Mouse (Mus musculus): ENCODE data around the gene Itsn1. TPM values are rescaled to one million over a fixed set of nuclear protein-coding genes. Genes with fewer than 3 reads are reported as not detected.

Itsn1 gene
- polyA plus RNA-seq, 1 experiment from 2014 or later = 60.2 TPM

- Histone ChIP-seq H3K9ac (no peak overlapping the region), H3K4me3 (no peak overlapping the region), H3K36me3 (no peaks in the 10 kb centered on the region), H3K27ac (replicated peaks) (0 out of 2 replicates have a peak overlapping the region, but pooled peaks have one; percentile 1), H3K9me3 (no peaks in the 10 kb centered on the region), H3K4me2 (no peak overlapping the region), H3K27me3 (no peaks in the 10 kb centered on the region), H3K4me1 (replicated peaks) (peaks cover 42% of the 10 kb centered on the region)
- no peak for ATAC-seq (ENCODE audit: low FRiP score, low read depth)
- WGBS = 66% methylated on average over 9 of the region's 9 CpGs
These were observed 32.1 kb downstream of the Itsn1 start for GRCm38 (mm10) chr16:91761202-91761601.

- H3K36me3 ChIP-seq = no peaks in the 10 kb centered on the region
- no peaks in the 10 kb centered on the region for H3K27me3 ChIP-seq
- 83% methylated on average over 3 of the region's 3 CpGs for WGBS
- no peaks in the 10 kb centered on the region for H3K9me3 ChIP-seq
- no peak overlapping the region for H3K9ac ChIP-seq
- ATAC-seq (ENCODE audit: low FRiP score, low read depth) = no peak
- no peak overlapping the region for H3K27ac ChIP-seq (replicated peaks)
- peaks cover 47% of the 10 kb centered on the region for H3K4me1 ChIP-seq (replicated peaks)
- no peak overlapping the region for H3K4me3 ChIP-seq
- no peak overlapping the region for H3K4me2 ChIP-seq
These were observed 32.7 kb downstream of the Itsn1 start for GRCm38 (mm10) chr16:91761761-91762160.

GRCm38 (mm10) chr16:91762476-91762875, 33.4 kb downstream of the Itsn1 start:
- Histone ChIP-seq H3K9me3 (no peaks in the 10 kb centered on the region), H3K27me3 (no peaks in the 10 kb centered on the region), H3K4me2 (no peak overlapping the region), H3K4me1 (replicated peaks) (peaks cover 54% of the 10 kb centered on the region), H3K9ac (no peak overlapping the region), H3K36me3 (no peaks in the 10 kb centered on the region), H3K4me3 (no peak overlapping the region), H3K27ac (replicated peaks) (no peak overlapping the region)
- ATAC-seq (ENCODE audit: low FRiP score, low read depth) = no peak
- WGBS = 63% methylated on average over 7 of the region's 7 CpGs

- no peaks in the 10 kb centered on the region for H3K9me3 ChIP-seq
- WGBS = 50% methylated on average over 6 of the region's 6 CpGs
- H3K9ac ChIP-seq = no peak overlapping the region
- H3K27me3 ChIP-seq = no peaks in the 10 kb centered on the region
- H3K36me3 ChIP-seq = no peaks in the 10 kb centered on the region
- ATAC-seq (ENCODE audit: low FRiP score, low read depth) = no peak
- H3K4me1 ChIP-seq (replicated peaks) = peaks cover 57% of the 10 kb centered on the region
- H3K4me2 ChIP-seq = no peak overlapping the region
- no peak overlapping the region for H3K27ac ChIP-seq (replicated peaks)
- H3K4me3 ChIP-seq = no peak overlapping the region
These were observed 34.9 kb downstream of the Itsn1 start for GRCm38 (mm10) chr16:91763975-91764374.

GRCm38 (mm10) chr16:91764414-91764813, 35.3 kb downstream of the Itsn1 start:
- no peaks in the 10 kb centered on the region for H3K36me3 ChIP-seq
- H3K4me1 ChIP-seq (replicated peaks) = peaks cover 58% of the 10 kb centered on the region
- 71% methylated on average over 6 of the region's 6 CpGs for WGBS
- no peak overlapping the region for H3K27ac ChIP-seq (replicated peaks)
- no peaks in the 10 kb centered on the region for H3K27me3 ChIP-seq
- no peak overlapping the region for H3K4me2 ChIP-seq
- H3K9me3 ChIP-seq = no peaks in the 10 kb centered on the region
- no peak for ATAC-seq (ENCODE audit: low FRiP score, low read depth)
- no peak overlapping the region for H3K4me3 ChIP-seq
- no peak overlapping the region for H3K9ac ChIP-seq

- Histone ChIP-seq H3K9ac (no peak overlapping the region), H3K4me1 (replicated peaks) (peaks cover 63% of the 10 kb centered on the region)
- 77% methylated on average over 15 of the region's 15 CpGs for WGBS
These were observed 36.2 kb downstream of the Itsn1 start for GRCm38 (mm10) chr16:91765121-91765815.

GRCm38 (mm10) chr16:91765816-91766210, 36.7 kb downstream of the Itsn1 start:
- H3K4me1 ChIP-seq (replicated peaks) = peaks cover 63% of the 10 kb centered on the region

More at GRCm38 (mm10) chr16:91765121-91765815, 36.2 kb downstream of the Itsn1 start:
- Histone ChIP-seq H3K4me2 (no peak overlapping the region), H3K27ac (replicated peaks) (no peak overlapping the region), H3K27me3 (no peaks in the 10 kb centered on the region), H3K36me3 (no peaks in the 10 kb centered on the region), H3K4me3 (no peak overlapping the region), H3K9me3 (no peaks in the 10 kb centered on the region)
- ATAC-seq (ENCODE audit: low FRiP score, low read depth) = no peak

GRCm38 (mm10) chr16:91767165-91767701, 38.2 kb downstream of the Itsn1 start:
- Histone ChIP-seq H3K36me3 (no peaks in the 10 kb centered on the region), H3K9ac (no peak overlapping the region), H3K4me2 (no peak overlapping the region), H3K9me3 (no peaks in the 10 kb centered on the region), H3K27me3 (no peaks in the 10 kb centered on the region), H3K4me1 (replicated peaks) (peaks cover 67% of the 10 kb centered on the region), H3K4me3 (no peak overlapping the region), H3K27ac (replicated peaks) (no peak overlapping the region)
- no peak for ATAC-seq (ENCODE audit: low FRiP score, low read depth)
- 64% methylated on average over 11 of the region's 11 CpGs for WGBS

More at GRCm38 (mm10) chr16:91765816-91766210, 36.7 kb downstream of the Itsn1 start:
- no peak overlapping the region for H3K9ac ChIP-seq
- H3K36me3 ChIP-seq = no peaks in the 10 kb centered on the region
- no peak overlapping the region for H3K27ac ChIP-seq (replicated peaks)
- no peaks in the 10 kb centered on the region for H3K9me3 ChIP-seq
- H3K4me2 ChIP-seq = no peak overlapping the region
- no peak for ATAC-seq (ENCODE audit: low FRiP score, low read depth)
- H3K27me3 ChIP-seq = no peaks in the 10 kb centered on the region
- WGBS = 72% methylated on average over 15 of the region's 15 CpGs
- no peak overlapping the region for H3K4me3 ChIP-seq

GRCm38 (mm10) chr16:91768586-91768985, 39.5 kb downstream of the Itsn1 start:
- no peak overlapping the region for H3K27ac ChIP-seq (replicated peaks)

GRCm38 (mm10) chr16:91769911-91770310, 40.8 kb downstream of the Itsn1 start:
- no peak for ATAC-seq (ENCODE audit: low FRiP score, low read depth)
- no peak overlapping the region for H3K9ac ChIP-seq
- H3K4me1 ChIP-seq (replicated peaks) = peaks cover 65% of the 10 kb centered on the region
- no peaks in the 10 kb centered on the region for H3K36me3 ChIP-seq
- H3K9me3 ChIP-seq = no peaks in the 10 kb centered on the region
- H3K4me2 ChIP-seq = no peak overlapping the region
- H3K27me3 ChIP-seq = no peaks in the 10 kb centered on the region
- peak overlapping the region; percentile 78 for H3K27ac ChIP-seq (replicated peaks)
- WGBS = 36% methylated on average over 5 of the region's 5 CpGs
- no peak overlapping the region for H3K4me3 ChIP-seq

More at GRCm38 (mm10) chr16:91768586-91768985, 39.5 kb downstream of the Itsn1 start:
- WGBS = 91% methylated on average over 6 of the region's 6 CpGs
- H3K4me3 ChIP-seq = no peak overlapping the region
- no peak overlapping the region for H3K4me2 ChIP-seq
- H3K27me3 ChIP-seq = no peaks in the 10 kb centered on the region
- H3K4me1 ChIP-seq (replicated peaks) = peaks cover 67% of the 10 kb centered on the region
- H3K36me3 ChIP-seq = no peaks in the 10 kb centered on the region
- H3K9me3 ChIP-seq = no peaks in the 10 kb centered on the region
- no peak overlapping the region for H3K9ac ChIP-seq
- ATAC-seq (ENCODE audit: low FRiP score, low read depth) = no peak

GRCm38 (mm10) chr16:91770662-91771061, 41.6 kb downstream of the Itsn1 start:
- no peak overlapping the region for H3K4me3 ChIP-seq
- WGBS = 21% methylated on average over 5 of the region's 5 CpGs

GRCm38 (mm10) chr16:91771334-91771733, 42.3 kb downstream of the Itsn1 start:
- Histone ChIP-seq H3K9ac (no peak overlapping the region), H3K27me3 (no peaks in the 10 kb centered on the region), H3K4me1 (replicated peaks) (peaks cover 63% of the 10 kb centered on the region), H3K4me2 (no peak overlapping the region), H3K36me3 (no peaks in the 10 kb centered on the region), H3K9me3 (no peaks in the 10 kb centered on the region), H3K27ac (replicated peaks) (peak overlapping the region; percentile 78), H3K4me3 (no peak overlapping the region)
- ATAC-seq (ENCODE audit: low FRiP score, low read depth) = 0 out of 2 replicates have a peak, but pooled peaks have one; percentile 20
- 42% methylated on average over 6 of the region's 6 CpGs for WGBS

More at GRCm38 (mm10) chr16:91770662-91771061, 41.6 kb downstream of the Itsn1 start:
- peak overlapping the region; percentile 6; the same call in 1 of the 2 replicates for H3K9ac ChIP-seq
- H3K27me3 ChIP-seq = no peaks in the 10 kb centered on the region
- 0 out of 2 replicates have a peak overlapping the region, but pooled peaks have one; percentile 12 for H3K4me2 ChIP-seq
- ATAC-seq (ENCODE audit: low FRiP score, low read depth) = peak; percentile 72
- H3K36me3 ChIP-seq = no peaks in the 10 kb centered on the region
- no peaks in the 10 kb centered on the region for H3K9me3 ChIP-seq
- H3K27ac ChIP-seq (replicated peaks) = peak overlapping the region; percentile 78
- peaks cover 64% of the 10 kb centered on the region for H3K4me1 ChIP-seq (replicated peaks)
